Mouse (Mus musculus) cortical plate, adult 2 months (tissue): ENCODE data around the gene Nkd1. TPM values are rescaled to one million over a fixed set of nuclear protein-coding genes. Genes with fewer than 3 reads are reported as not detected.

Source experiments
- H3K27ac ChIP-seq: fragments of 200-500 bp; 2 replicates; pipeline ENCODE4 v1.5.1; 2012; ENCODE audit warnings: low read length, control low read depth, inconsistent platforms; ENCODE audit not compliant: insufficient read depth
- H3K4me1 ChIP-seq: fragments of 200-500 bp; 2 replicates; pipeline ENCODE4 v1.6.1; 2011; ENCODE audit warnings: low read length; ENCODE audit not compliant: control insufficient read depth, insufficient read depth
- H3K4me3 ChIP-seq: fragments of 200-500 bp; 2 replicates; pipeline ENCODE4 v1.5.1; 2011; ENCODE audit warnings: mild to moderate bottlenecking, low read length, control low read depth; ENCODE audit not compliant: insufficient read depth
- CTCF ChIP-seq: fragments of 200-500 bp; IDR thresholded peaks from 2 replicates; pipeline ENCODE4 v1.5.1; 2011; ENCODE audit warnings: mild to moderate bottlenecking, control low read depth, low read length; ENCODE audit not compliant: insufficient read depth; ENCODE audit errors: extremely low read depth
- POLR2A ChIP-seq: fragments of 200-500 bp; IDR thresholded peaks from 2 replicates; pipeline ENCODE4 v1.6.1; 2011; ENCODE audit warnings: mild to moderate bottlenecking, low read length, control low read depth; ENCODE audit not compliant: insufficient read depth; ENCODE audit errors: extremely low read depth
- polyA plus RNA-seq: library from polyadenylated mRNA; depleted of rRNA; stranded (reverse); fragments of >200 nt; gene quantifications from 2 replicates; pipeline ENCODE4 v1.2.3, GENCODE M21; 2012

The Nkd1 gene
- polyA plus RNA-seq, 1 experiment: 22.7 TPM

- Histone ChIP-seq H3K4me1 (peaks cover 6% of the 10 kb centered on the region; the same call in 1 of the 2 replicates), H3K27ac (no peak overlapping the region), H3K4me3 (no peak overlapping the region)
- no peak for TF ChIP-seq POLR2A
- TF ChIP-seq CTCF: no peak
Observed at GRCm38 (mm10) chr8:88537081-88537480, 15.9 kb downstream of the Nkd1 start.

DNA sequence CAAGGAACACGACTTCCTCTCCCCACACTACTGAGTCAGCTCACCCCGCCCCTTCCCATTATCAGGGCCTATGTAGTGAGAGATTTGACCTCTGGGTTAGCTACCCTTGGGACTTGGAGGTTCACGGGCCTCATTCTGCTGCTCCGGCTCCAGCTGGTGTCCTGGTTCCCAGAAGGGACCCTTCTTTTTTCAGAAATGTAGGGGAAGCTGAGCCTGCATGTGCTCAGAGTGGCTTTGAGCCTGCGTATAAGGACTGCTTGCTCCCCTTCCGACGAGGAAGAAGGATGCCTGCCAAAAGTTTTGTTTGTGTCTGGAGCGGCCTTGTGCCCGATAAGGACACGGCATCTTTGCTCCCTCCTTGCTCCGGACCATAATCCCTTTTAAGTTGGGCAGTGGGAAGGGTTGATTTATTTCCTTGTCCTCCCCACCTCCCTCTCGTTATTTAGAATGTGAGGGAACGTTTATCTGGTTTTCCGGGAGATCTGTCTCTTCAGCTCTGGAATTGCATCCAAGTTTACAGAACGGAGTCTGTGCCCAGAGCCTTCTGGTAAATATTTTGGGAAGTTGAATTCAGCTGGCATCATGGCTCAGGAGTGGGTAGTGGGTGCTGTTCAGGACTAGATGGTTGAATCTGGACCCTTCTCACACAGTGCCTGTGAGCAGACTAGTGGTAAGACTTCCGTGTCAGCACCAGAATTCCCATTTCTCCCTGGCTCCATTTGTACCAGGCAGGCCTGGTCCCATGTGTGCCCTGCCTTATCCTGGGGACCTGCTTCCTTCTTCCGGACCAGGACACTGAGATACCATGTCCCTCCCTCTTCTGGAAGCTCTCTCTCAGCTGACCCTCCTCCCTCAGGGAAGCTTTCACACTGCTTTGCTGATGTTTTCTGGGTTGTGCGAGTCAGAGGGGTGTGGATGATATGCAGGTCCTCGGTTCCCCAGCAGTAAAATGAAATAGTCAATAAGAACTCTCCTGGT is 17.1 kb downstream of the Nkd1 start:
- no peak for TF ChIP-seq CTCF
- TF ChIP-seq POLR2A: no peak
- Histone ChIP-seq H3K27ac (no peak overlapping the region), H3K4me3 (no peak overlapping the region), H3K4me1 (peaks cover 6% of the 10 kb centered on the region; the same call in 1 of the 2 replicates)

DNA sequence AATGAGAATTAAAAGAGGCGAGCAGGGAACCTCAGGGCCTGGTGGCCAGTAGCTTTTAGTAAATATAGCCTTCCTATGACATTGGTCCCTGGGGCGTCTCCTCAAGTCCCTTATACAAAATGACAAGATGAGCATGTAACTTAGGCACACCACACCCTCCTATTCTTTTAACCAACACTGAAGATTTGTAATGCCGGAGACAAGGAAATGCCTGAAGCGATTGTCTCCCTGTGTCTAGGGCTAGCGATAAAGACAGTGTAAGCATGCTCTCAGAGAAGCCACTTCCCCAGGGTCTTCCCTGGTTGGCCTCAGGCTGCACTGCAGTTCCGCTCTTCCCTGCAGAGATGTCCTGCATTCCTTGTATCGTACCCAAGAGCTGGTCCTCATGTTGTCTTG is 17.8 kb downstream of the Nkd1 start:
- H3K27ac ChIP-seq: no peak overlapping the region
- no peak overlapping the region for H3K4me3 ChIP-seq
- H3K4me1 ChIP-seq: peaks cover 6% of the 10 kb centered on the region; the same call in 1 of the 2 replicates
- no peak for TF ChIP-seq POLR2A
- TF ChIP-seq CTCF: no peak

DNA sequence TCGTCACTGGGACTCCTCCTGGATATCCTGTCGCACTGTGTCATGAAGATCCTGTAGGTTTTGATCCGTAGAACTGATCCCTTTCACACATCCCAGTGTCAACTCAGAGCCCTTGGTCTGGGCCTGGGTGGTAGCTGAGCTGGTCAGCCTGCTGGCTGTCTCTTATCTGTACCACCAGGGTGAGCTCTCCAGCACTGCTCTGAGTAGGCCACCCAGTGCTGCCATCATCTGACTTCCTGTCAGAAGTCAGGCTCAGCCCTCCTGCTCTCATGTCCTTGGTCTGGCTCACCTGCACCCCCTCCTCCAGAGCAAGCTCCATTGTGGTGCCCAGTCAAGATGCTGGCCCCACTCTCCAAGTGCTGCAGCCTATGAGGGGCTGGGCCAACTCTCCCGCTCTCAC is 18.8 kb downstream of the Nkd1 start:
- Histone ChIP-seq H3K4me3 (no peak overlapping the region), H3K27ac (no peak overlapping the region), H3K4me1 (peaks cover 6% of the 10 kb centered on the region; the same call in 1 of the 2 replicates)
- no peak for TF ChIP-seq POLR2A
- no peak for TF ChIP-seq CTCF

DNA sequence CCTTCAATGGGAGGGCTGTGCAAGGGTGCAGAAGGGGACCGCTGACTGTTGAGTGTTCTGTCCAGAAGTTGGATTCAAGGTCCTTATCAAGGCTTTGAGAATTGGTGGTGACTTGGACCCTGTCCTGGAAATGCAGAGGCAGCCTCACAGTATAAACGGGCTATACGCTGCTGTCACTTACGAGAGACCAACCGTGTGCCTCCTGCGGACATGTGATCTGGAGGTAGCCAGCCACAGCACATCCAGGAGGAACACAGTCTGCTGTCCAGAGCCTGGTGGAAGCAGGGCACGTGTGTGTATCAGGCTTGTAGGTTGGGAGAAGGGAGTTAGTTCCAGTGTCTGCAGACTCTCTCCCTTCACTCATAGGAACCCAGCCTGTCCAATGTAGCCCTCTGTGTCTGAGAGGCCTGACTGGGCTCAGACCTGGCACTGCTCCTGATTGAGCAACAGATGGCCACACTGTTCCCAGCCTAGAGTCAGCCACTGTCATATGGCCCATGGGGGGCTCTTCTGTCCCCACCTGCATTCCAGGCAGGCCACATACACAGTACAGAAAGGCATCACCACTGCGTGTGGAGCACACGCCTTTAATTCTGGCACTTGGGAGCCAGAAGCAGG is 21.6 kb downstream of the Nkd1 start:
- H3K27ac ChIP-seq: no peak overlapping the region
- no peak overlapping the region for H3K4me3 ChIP-seq
- H3K4me1 ChIP-seq: peaks cover 4% of the 10 kb centered on the region; the same call in 1 of the 2 replicates
- TF ChIP-seq CTCF (no peak), POLR2A (no peak)

GRCm38 (mm10) chr8:88544677-88545076 is 23.5 kb downstream of the Nkd1 start:
- H3K27ac ChIP-seq: no peak overlapping the region
- no peak overlapping the region for H3K4me3 ChIP-seq
- TF ChIP-seq POLR2A (no peak), CTCF (no peak)
- H3K4me1 ChIP-seq: no peaks in the 10 kb centered on the region

GRCm38 (mm10) chr8:88545441-88545840 is 24.3 kb downstream of the Nkd1 start:
- Histone ChIP-seq H3K4me3 (no peak overlapping the region), H3K4me1 (no peaks in the 10 kb centered on the region), H3K27ac (no peak overlapping the region)
- TF ChIP-seq CTCF: no peak
- TF ChIP-seq POLR2A: no peak

DNA sequence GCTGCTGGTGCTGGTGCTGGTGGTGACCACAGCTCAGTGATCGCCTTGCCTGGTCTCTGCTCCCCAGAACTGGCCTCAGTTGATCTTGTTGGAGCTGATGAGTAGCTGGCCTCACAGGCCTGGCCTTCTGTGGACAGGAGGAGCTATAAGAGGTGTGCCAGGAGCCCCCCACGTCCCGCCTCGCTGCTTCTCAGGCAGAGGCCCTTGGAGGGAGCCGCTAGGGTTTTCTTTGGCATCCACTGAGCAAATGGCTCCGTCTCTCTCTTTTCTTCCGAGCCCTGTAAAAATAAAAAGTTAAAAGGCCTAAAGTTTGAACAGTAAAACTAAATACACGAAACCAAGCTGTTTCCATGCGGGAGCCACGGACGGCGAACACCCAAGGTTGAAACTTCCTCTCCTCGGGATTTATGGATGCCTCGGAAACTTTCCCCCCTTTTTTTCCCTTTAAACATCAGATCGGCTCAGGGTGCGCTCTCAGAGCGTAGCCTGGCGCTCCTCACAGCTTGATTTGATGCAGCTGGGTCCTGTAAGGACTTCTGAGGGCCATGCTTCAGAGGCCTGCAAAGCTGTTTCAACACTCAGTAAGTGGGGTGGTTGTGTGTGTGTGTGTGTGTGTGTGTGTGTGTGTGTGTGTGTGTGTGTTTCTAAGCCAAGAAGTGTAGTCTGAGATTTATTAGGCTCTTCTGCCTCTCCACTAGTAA is 25.0 kb downstream of the Nkd1 start:
- Histone ChIP-seq H3K4me1 (no peaks in the 10 kb centered on the region), H3K27ac (no peak overlapping the region), H3K4me3 (no peak overlapping the region)
- no peak for TF ChIP-seq POLR2A
- no peak for TF ChIP-seq CTCF

- Histone ChIP-seq H3K4me1 (peaks cover 2% of the 10 kb centered on the region), H3K27ac (no peak overlapping the region), H3K4me3 (no peak overlapping the region)
- TF ChIP-seq CTCF (no peak), POLR2A (no peak)
Observed at GRCm38 (mm10) chr8:88555669-88556068, 34.5 kb downstream of the Nkd1 start.
